Mouse (Mus musculus) hindbrain, embryonic 12.5 days (tissue): ENCODE results near the gene Ctns. TPM values are rescaled to one million over a fixed set of nuclear protein-coding genes. Genes with fewer than 3 reads are reported as not detected.

Source experiments
- ATAC-seq: fragments of 200-750 bp; cut with Nextera tagmentation; 2 replicates; pipeline ENCODE4 v1.8.0; 2017; ENCODE audit warnings: moderate TSS enrichment; ENCODE audit not compliant: low FRiP score
- H3K27ac ChIP-seq: fragments of 300-500 bp; sonication (generic); 2 replicates; pipeline ENCODE4 v1.5.1; 2016; ENCODE audit warnings: mild to moderate bottlenecking
- H3K27me3 ChIP-seq: fragments of 300-500 bp; sonication (generic); 2 replicates; pipeline ENCODE4 v1.6.1; 2016; ENCODE audit warnings: mild to moderate bottlenecking
- H3K36me3 ChIP-seq: fragments of 300-500 bp; sonication (generic); 2 replicates; pipeline ENCODE4 v1.6.1; 2016; ENCODE audit warnings: mild to moderate bottlenecking
- H3K4me1 ChIP-seq: fragments of 300-500 bp; sonication (generic); 2 replicates; pipeline ENCODE4 v1.6.1; 2016
- H3K4me2 ChIP-seq: fragments of 300-500 bp; sonication (generic); replicated peaks from 2 replicates; pipeline ENCODE4 v1.6.1; 2016; ENCODE audit warnings: mild to moderate bottlenecking
- H3K4me3 ChIP-seq: fragments of 300-500 bp; sonication (generic); 2 replicates; pipeline ENCODE4 v1.5.1; 2016; ENCODE audit warnings: mild to moderate bottlenecking
- H3K9ac ChIP-seq: fragments of 300-500 bp; sonication (generic); 2 replicates; pipeline ENCODE4 v1.6.1; 2016; ENCODE audit warnings: mild to moderate bottlenecking, moderate library complexity
- H3K9me3 ChIP-seq: fragments of 300-500 bp; sonication (generic); replicated peaks from 2 replicates; pipeline ENCODE4 v1.6.1; 2016; ENCODE audit warnings: mild to moderate bottlenecking
- WGBS: fragments of 180-500 bp; shearing (Covaris S2); methylation state at CpG from one replicate; pipeline ENCODE4 v1.1.7; 2016; 5-methylcytosine and 5-hydroxymethylcytosine counted together
- polyA plus RNA-seq: library from polyadenylated mRNA; unstranded; fragments of >200 nt; fragmentation: Nextera tagmentation; extraction: Ambion mirVana; gene quantifications from 2 replicates; pipeline ENCODE4 v1.2.1, GENCODE M21; 2016

The Ctns gene
- polyA plus RNA-seq, 1 experiment from 2014 or later, result 25.5 TPM

DNA sequence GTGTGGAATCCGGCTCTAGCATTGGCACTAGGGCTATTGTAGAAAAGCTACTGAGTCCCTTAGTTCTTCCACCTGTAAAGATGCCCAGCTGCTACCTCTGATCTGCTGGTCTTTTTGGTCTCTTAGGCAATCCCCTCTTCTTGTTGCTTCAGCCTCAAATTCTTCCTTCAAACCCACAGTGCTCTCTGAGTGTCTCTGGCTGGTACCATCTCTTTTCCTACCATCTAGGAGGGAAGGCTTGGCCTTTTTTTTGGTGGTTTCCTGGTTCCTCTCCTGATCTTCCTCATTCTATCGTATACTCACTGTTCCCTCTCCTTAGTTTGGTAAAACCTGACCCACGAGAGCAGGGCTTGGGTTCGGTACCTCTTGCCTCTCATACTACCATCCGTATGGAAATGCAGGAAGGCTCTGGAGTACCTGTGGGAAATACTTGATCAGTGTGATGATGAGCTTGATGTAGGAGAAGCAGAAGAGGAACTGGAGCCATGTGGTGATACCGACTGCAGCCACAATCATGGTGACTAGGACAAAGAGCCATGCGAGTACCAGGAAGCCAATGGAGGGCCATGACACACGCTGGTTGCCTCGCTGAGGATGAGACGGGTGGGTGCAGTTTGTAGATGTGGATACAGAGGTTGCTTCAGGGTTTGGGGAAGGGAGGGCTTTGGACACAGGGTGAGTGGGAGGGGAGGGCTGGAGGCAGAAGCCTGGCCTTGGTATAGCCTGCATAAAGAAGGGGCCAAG lies 12.8 kb downstream of the Ctns start:
- no peak for ATAC-seq
- H3K9me3 ChIP-seq, result no peaks in the 10 kb centered on the region
- 93% methylated on average over 10 of the region's 10 CpGs for WGBS
- H3K27ac ChIP-seq, result no peak overlapping the region
- no peak overlapping the region for H3K9ac ChIP-seq
- no peak overlapping the region for H3K4me3 ChIP-seq
- no peaks in the 10 kb centered on the region for H3K4me1 ChIP-seq
- no peak overlapping the region for H3K4me2 ChIP-seq
- no peaks in the 10 kb centered on the region for H3K27me3 ChIP-seq
- H3K36me3 ChIP-seq, result peaks cover 72% of the 10 kb centered on the region

GRCm38 (mm10) chr11:73177895-73178294 lies 20.9 kb downstream of the Ctns start:
- 0% methylated on average over 2 of the region's 2 CpGs for WGBS

GRCm38 (mm10) chr11:73177509-73177875 lies 21.4 kb downstream of the Ctns start:
- peak; percentile 61 for ATAC-seq
- peak overlapping the region; percentile 91 for H3K27ac ChIP-seq
- no peaks in the 10 kb centered on the region for H3K9me3 ChIP-seq
- peak overlapping the region; percentile 84 for H3K9ac ChIP-seq
- 1% methylated on average over 28 of the region's 28 CpGs for WGBS
- no peaks in the 10 kb centered on the region for H3K27me3 ChIP-seq
- peak overlapping the region; percentile 68 for H3K4me2 ChIP-seq
- peaks cover 32% of the 10 kb centered on the region for H3K4me1 ChIP-seq
- H3K4me3 ChIP-seq, result peak overlapping the region; percentile 65
- peaks cover 22% of the 10 kb centered on the region for H3K36me3 ChIP-seq

More at GRCm38 (mm10) chr11:73177895-73178294, 20.9 kb downstream of the Ctns start:
- Histone ChIP-seq H3K4me2 (peak overlapping the region; percentile 68), H3K4me3 (peak overlapping the region; percentile 65), H3K36me3 (peaks cover 24% of the 10 kb centered on the region), H3K27me3 (no peaks in the 10 kb centered on the region), H3K9ac (peak overlapping the region; percentile 84), H3K9me3 (no peaks in the 10 kb centered on the region), H3K27ac (peak overlapping the region; percentile 91), H3K4me1 (peaks cover 32% of the 10 kb centered on the region)
- no peak for ATAC-seq

DNA sequence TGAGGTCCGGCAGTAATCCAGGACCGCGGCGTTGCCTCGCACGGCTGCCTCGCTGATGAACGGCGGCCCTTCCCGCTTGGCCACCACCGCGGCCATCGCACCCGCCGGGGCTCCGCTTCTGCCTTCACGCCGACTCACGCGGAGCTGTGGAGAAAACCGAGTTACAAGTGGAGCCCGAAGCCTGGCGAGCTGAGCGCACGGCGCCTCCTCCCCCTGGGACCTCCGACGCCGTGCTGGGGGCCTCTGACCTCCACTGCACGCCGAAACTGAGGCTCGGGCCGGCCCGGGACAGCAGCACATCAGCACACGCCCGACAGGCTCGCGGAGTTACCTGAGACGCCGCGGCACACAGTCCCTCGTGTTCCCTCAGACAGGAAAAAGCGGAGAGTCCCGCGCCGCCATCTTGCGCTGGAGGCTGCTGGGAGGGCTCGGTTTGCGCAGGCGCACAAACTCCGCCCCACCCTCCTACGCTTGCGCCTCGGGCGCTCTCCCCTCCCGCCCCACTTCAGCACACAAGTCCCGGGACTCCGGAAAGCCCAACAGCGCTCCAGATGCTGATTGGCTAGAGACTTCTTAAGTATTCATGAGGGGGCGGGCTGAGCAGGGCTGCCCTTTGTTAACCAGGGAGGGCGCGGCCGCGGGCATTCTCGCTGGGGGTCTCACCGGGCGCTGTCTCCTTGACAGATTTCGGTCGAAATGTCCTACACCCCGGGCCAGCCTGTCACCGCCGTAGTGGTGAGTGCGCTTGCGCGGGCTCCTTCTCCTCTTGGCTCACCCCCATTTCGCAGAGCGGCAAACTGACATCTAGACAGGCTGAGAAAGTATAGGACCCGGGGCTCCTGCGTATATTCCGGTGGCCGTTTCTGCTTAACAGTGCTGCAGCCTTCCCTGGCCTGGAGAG lies 22.0 kb downstream of the Ctns start, which contains the start of the genes Emc6 and Tax1bp3:
Emc6 (minus strand) TSS at position 430 of the 901 bp plus-strand sequence.
Tax1bp3 (plus strand) TSS at position 476 of the 901 bp plus-strand sequence.
- H3K4me2 ChIP-seq, result peak within 1 kb of the TSS; percentile 68
- peaks cover 32% of the 10 kb centered on the region for H3K4me1 ChIP-seq
- WGBS, result under 1% methylated on average over 81 of the region's 81 CpGs
- H3K27me3 ChIP-seq, result no peaks in the 10 kb centered on the region
- H3K36me3 ChIP-seq, result peaks cover 20% of the 10 kb centered on the region
- peak within 1 kb of the TSS; percentile 91 for H3K27ac ChIP-seq
- peak; percentile 98 for ATAC-seq
- H3K4me3 ChIP-seq, result peak within 1 kb of the TSS; percentile 65
- no peaks in the 10 kb centered on the region for H3K9me3 ChIP-seq
- H3K9ac ChIP-seq, result peak within 1 kb of the TSS; percentile 84

- H3K36me3 ChIP-seq, result peaks cover 27% of the 10 kb centered on the region
- peak overlapping the region; percentile 65 for H3K4me3 ChIP-seq
- H3K27ac ChIP-seq, result peak overlapping the region; percentile 86
- no peak for ATAC-seq
- H3K9ac ChIP-seq, result peak overlapping the region; percentile 77
- H3K4me2 ChIP-seq, result peak overlapping the region; percentile 68
- H3K4me1 ChIP-seq, result peaks cover 32% of the 10 kb centered on the region
- H3K9me3 ChIP-seq, result no peaks in the 10 kb centered on the region
- 2% methylated on average over 15 of the region's 15 CpGs for WGBS
- no peaks in the 10 kb centered on the region for H3K27me3 ChIP-seq
Observed at GRCm38 (mm10) chr11:73176186-73176585, 22.7 kb downstream of the Ctns start.

GRCm38 (mm10) chr11:73175612-73176011 lies 23.2 kb downstream of the Ctns start:
- Histone ChIP-seq H3K27me3 (no peaks in the 10 kb centered on the region), H3K4me1 (peaks cover 32% of the 10 kb centered on the region), H3K36me3 (peaks cover 24% of the 10 kb centered on the region), H3K9me3 (no peaks in the 10 kb centered on the region), H3K27ac (no peak overlapping the region), H3K9ac (no peak overlapping the region), H3K4me2 (peak overlapping the region; percentile 68), H3K4me3 (peak overlapping the region; percentile 65)
- 45% methylated on average over 8 of the region's 8 CpGs for WGBS
- ATAC-seq, result no peak

DNA sequence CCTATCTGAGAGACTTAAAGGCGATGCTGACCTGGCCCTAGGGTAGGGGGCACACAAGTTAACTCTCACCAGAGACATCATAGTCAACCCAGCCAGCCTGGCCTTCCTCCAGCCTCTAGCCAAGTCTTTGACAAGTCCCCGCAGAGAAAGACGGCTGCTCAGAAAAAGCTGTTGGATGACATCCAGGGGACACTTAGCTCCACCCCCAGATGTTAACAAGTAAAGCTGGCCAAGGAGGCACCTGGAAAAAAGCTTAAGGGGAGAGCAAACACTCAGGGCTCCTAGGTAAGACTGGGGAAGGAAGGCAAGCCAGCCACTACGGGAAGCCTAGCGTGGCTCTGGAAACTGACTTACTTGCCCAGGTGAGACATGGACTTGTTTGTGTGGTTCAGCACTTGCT lies 26.7 kb downstream of the Ctns start:
- Histone ChIP-seq H3K9ac (no peak overlapping the region), H3K4me3 (no peak overlapping the region), H3K4me1 (peaks cover 16% of the 10 kb centered on the region), H3K4me2 (no peak overlapping the region), H3K27ac (no peak overlapping the region), H3K36me3 (peaks cover 19% of the 10 kb centered on the region), H3K27me3 (no peaks in the 10 kb centered on the region), H3K9me3 (no peaks in the 10 kb centered on the region)
- 69% methylated on average over 5 of the region's 5 CpGs for WGBS
- no peak for ATAC-seq

GRCm38 (mm10) chr11:73169231-73169630 lies 29.6 kb downstream of the Ctns start:
- ATAC-seq, result no peak
- Histone ChIP-seq H3K4me1 (no peaks in the 10 kb centered on the region), H3K36me3 (peaks cover 13% of the 10 kb centered on the region), H3K9me3 (no peaks in the 10 kb centered on the region), H3K4me2 (no peak overlapping the region), H3K27ac (no peak overlapping the region), H3K27me3 (no peaks in the 10 kb centered on the region), H3K4me3 (no peak overlapping the region), H3K9ac (no peak overlapping the region)
- 38% methylated on average over 4 of the region's 4 CpGs for WGBS

DNA sequence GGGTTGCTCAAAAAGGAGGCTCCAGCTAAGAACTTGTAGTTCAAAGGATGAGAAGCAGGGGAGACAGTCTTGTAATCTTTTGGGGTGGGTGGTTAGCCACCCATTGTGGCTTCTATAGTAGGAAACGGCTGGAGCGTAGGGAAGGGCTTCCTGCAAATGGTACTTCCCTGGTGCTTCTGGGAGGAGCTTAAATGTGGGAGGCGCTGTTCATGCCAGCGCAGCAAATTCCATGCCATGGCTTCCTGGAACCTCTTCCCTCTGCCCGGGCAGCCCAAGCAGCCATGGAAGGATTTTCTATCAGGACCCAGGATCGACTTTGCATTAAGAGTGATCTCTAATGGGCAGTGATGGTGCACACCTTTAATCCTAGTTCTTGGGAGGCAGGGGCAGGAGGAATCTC lies 30.3 kb downstream of the Ctns start:
- no peak for ATAC-seq
- Histone ChIP-seq H3K27ac (no peak overlapping the region), H3K9me3 (no peaks in the 10 kb centered on the region), H3K36me3 (peaks cover 11% of the 10 kb centered on the region), H3K4me3 (no peak overlapping the region), H3K27me3 (no peaks in the 10 kb centered on the region), H3K4me1 (no peaks in the 10 kb centered on the region), H3K9ac (no peak overlapping the region), H3K4me2 (no peak overlapping the region)
- WGBS, result 87% methylated on average over 6 of the region's 6 CpGs

- Histone ChIP-seq H3K4me3 (no peak overlapping the region), H3K27ac (no peak overlapping the region), H3K4me1 (no peaks in the 10 kb centered on the region), H3K9ac (no peak overlapping the region), H3K27me3 (no peaks in the 10 kb centered on the region), H3K36me3 (peaks cover 11% of the 10 kb centered on the region), H3K4me2 (no peak overlapping the region), H3K9me3 (no peaks in the 10 kb centered on the region)
- ATAC-seq, result no peak
- WGBS, result 81% methylated on average over 8 of the region's 8 CpGs
Observed at GRCm38 (mm10) chr11:73168071-73168470, 30.8 kb downstream of the Ctns start.

- WGBS, result 73% methylated on average over 5 of the region's 5 CpGs
Observed at GRCm38 (mm10) chr11:73162284-73162683, 36.6 kb downstream of the Ctns start.

GRCm38 (mm10) chr11:73161616-73162015 lies 37.2 kb downstream of the Ctns start:
- Histone ChIP-seq H3K9me3 (no peaks in the 10 kb centered on the region), H3K4me3 (no peak overlapping the region), H3K4me2 (no peak overlapping the region), H3K4me1 (peaks cover 11% of the 10 kb centered on the region), H3K27me3 (peaks cover 32% of the 10 kb centered on the region), H3K9ac (no peak overlapping the region), H3K27ac (no peak overlapping the region), H3K36me3 (no peaks in the 10 kb centered on the region)
- 85% methylated on average over 4 of the region's 4 CpGs for WGBS
- ATAC-seq, result no peak

More at GRCm38 (mm10) chr11:73162284-73162683, 36.6 kb downstream of the Ctns start:
- Histone ChIP-seq H3K36me3 (no peaks in the 10 kb centered on the region), H3K27ac (no peak overlapping the region), H3K4me3 (no peak overlapping the region), H3K27me3 (peaks cover 32% of the 10 kb centered on the region), H3K9ac (no peak overlapping the region), H3K9me3 (no peaks in the 10 kb centered on the region), H3K4me1 (peaks cover 11% of the 10 kb centered on the region), H3K4me2 (no peak overlapping the region)
- no peak for ATAC-seq
